Mouse (Mus musculus) urinary bladder, adult 2 months (tissue): ENCODE measurements at regions not wholly inside any gene's neighbourhood (a gene's known extent, or its start where the extent isn't known, plus 50 kb on each side); places are given as distances from the start of the nearest gene placed in this dataset.

Source experiments
- DNase-seq: peaks from one replicate; pipeline ENCODE4 v3.0.0; 2022; ENCODE audit warnings: low spot score

GRCm38 (mm10) chr1:138011581-138011980 is 163.9 kb downstream of the Ptprc start:
- no peak for DNase-seq

DNA sequence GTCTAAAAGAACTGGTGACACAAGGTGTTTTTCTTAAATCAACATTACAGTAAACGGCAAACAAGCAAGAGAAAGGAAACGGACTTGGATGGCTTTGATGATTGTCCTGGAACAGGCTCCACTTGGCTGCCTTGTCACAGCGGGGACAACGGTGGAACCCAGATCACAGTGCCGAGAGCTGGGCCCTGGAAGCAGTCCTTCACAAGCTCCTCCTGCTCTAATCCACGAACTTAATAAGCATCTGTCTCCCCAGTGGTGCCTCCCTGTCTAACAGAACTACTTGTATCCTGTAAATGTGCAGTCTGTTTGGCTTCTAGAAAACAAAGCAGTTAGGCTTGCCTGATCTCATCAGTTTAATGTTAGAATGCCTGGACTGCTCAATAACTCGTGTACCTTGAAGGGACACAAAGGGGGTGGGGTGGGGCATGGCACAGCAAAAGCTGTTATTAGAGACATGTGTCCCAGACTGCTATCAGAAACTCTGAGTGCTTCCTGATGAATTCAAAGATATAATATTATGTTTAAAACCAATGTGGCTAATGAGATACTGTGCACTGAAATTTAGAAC is 164.5 kb downstream of the Ptprc start:
- DNase-seq = no peak

DNA sequence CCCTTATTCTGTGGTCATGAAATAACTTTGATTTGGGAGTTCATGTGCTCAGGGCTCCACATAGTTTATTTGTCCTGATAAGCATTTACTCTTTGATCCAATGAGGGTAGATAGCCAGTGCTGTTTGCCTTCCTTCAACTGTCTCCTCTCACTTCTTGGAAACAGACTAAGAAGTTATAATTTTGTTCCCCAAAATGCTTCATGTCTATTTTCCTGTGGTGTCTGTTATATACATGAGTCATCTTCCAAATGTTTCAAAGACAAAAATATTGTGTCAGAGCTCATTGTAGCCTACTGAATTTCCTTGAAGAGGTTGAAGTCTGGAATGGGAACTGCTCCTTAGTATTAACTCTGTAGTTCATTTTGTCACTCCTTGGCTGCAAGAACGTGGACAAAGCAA is 168.7 kb downstream of the Ptprc start:
- DNase-seq = no peak

GRCm38 (mm10) chr1:138004319-138004718 is 171.2 kb downstream of the Ptprc start:
- no peak for DNase-seq

DNA sequence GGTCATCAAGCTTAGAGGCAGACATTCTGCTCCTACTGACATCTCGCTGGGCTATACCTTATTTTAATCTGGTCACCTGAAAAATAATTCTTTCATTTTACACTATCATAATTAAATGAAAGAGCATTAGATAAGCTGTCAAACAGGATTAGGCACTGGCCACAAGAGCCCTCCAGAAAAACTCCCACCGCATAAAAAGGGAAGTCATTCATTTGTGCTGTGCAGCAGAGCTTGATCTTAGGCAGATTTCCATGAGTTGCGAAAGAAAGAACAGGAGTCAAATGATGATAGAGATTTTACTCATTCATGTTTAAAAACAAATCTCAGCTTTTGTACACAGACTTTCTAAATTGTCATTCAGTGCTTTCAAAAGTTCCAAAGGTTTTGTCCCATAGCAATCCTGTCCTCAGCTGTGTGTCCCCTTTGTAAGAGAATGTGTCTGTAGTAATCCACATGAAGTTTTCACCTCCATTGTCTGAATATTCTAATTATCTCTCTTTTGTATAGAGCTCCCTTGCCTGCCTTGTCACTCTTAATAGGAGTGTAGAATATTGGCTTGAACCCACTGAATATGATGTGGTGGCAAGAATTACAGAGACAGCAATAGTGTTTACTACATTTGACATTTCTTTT is 176.1 kb downstream of the Ptprc start:
- DNase-seq = no peak

DNA sequence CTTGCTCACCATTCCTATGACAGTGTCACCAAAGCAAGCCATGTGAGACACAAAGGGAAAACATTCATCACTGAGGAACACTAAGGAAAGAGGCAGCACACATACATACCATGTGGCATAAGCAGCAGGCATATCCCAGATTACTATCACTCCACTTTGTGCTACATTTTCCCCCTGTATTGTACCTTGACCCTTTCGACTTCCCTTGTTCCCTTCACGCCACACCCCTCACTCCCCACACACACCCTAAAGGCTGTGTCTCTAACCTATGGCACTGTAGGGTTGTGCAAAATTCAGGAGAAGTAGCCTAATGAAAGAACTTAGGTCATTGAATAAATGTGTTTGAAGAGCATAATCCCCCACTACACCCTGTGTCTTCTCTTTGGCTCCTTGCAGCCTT is 179.5 kb downstream of the Ptprc start:
- no peak for DNase-seq

DNA sequence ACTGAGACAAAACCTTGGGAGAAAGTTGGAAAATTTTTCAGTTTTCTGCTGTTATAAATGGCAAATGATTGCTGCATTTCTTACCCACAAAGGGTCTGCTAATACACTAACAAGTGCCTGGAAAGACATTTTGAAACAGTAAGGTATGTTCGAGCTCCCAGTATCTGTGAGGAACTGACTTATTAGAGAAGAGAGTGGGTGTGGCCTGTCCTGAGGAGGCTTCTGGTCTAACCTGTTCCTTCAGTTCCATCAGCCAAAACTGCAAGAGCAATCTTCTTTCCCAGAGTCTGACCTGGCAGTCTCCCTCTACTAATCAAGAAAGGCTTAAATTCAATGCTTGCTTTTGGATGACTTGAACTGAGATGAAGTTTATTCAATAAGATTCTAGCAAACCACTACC is 183.6 kb downstream of the Ptprc start:
- no peak for DNase-seq

DNA sequence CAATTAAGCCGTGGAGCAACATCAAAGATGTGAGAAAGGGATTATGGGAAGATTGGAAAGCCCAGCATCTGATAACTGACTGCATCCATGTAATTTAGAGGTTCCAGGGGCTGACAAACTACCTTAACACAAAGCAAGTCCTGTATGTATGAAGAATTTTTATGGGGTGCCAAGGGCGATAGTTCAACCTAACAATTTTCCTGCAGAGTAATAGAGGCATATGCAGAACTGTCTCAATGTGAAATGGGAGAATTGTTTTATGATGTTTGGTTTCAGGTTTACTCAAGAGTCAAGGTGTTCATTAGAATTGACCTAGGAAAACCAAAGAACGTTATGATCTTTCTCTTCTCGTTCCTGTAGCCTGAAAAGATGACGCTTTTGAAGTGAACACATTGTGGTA is 184.1 kb downstream of the Ptprc start:
- no peak for DNase-seq

- DNase-seq = no peak
Measured at GRCm38 (mm10) chr1:137973406-137973805, 202.1 kb downstream of the Ptprc start.

- DNase-seq = no peak
Measured at GRCm38 (mm10) chr1:137972620-137973350, 202.7 kb downstream of the Ptprc start.

DNA sequence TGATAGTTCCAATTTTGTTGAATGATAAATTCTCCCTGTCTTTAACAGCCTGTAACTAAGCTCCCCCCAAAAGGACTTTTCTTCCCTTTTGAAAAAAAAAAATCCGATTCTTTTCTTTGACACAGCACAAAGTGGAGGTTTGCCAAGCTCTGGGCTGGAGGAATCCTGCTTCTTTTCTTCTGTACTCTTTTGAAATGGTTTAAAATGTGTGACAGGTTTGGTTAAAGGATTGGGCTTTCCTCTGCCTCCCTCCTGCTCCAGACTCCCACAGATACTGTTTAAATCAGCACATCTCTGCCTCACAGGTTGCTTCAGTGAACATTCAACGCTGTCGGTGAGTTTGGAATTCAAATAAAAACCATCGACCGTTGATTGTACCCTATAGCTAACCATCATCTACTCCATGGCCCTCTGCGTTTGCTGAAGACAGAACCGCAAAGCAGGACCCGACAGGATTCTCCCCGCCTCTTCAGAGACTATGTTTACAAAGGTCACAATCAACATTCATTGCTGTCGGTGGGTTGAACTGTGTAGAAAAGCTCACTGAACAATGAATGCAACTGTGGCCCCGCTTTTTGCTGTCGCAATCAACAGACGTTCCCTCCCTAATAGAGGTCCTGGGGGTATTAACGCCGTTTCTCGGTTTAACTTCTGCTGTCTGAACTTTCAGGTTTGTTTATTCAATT is 209.2 kb downstream of the Ptprc start:
- DNase-seq = no peak

- DNase-seq = no peak
Measured at GRCm38 (mm10) chr1:137963656-137964055, 211.9 kb downstream of the Ptprc start.

DNA sequence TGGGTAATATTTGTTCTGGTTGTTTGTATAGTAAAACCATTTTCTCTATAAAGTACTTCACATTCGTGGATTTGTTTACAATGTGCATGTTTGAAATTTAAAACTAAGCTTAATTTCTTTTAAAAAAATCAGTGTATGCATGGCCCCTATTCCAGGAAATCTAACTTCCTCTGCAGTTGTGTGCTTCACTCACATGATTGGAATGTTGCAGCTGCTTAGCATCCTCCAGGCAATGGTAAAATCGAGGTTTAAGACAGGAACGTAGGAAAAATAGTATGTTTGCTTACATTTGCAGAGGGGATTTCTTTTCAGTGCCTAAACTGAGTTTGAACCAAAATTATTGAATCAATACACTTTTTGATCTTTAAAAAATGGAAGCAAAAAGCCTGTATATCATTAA is 217.5 kb downstream of the Ptprc start:
- DNase-seq = no peak

DNA sequence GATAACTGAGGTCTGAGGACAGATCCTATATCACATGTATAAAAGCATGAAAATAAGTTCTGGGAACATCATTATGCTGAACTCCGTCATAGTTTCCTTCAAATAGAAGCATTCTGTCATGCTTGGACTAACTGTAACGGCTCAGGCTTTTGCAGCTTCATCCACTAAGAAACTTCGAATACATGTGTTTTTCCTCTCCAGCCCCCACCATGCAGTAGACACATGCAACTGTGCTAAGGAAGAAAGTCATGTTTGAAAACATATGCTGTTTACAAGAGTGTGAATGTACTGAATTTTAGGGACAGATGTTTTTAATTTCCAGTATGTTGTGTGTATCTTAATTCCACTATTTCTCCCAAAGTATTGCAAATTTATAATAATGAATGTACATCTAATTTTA is 219.5 kb downstream of the Ptprc start:
- DNase-seq = no peak

- no peak for DNase-seq
Measured at GRCm38 (mm10) chr1:137955139-137955538, 220.4 kb downstream of the Ptprc start.

- no peak for DNase-seq
Measured at GRCm38 (mm10) chr1:137953369-137953768, 222.1 kb downstream of the Ptprc start.

DNA sequence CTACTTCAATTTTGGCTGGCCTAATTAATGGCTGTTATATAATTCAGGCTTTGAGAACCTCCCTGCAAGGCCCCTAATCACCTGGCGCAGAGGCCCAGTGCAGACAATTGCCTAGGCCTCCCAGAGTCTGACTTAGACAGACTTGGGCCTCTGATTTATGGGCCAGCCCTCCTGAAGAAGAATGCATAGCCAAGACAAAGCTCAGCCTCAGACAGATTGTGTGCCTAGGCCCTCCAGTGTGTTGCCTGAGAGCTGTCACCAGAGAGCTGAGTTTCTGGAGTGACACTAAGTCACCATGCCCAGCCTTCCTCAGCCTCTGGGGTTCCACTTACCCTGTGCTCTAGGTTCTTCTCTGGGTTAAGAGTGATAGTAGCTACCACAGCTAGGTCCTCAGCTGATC is 222.7 kb downstream of the Ptprc start:
- DNase-seq = no peak

GRCm38 (mm10) chr1:137947900-137948299 is 227.6 kb downstream of the Ptprc start:
- DNase-seq = no peak

- DNase-seq = no peak
Measured at GRCm38 (mm10) chr1:137941776-137942522, 233.6 kb downstream of the Ptprc start.

- no peak for DNase-seq
Measured at GRCm38 (mm10) chr1:137935746-137936145, 239.8 kb downstream of the Ptprc start.

DNA sequence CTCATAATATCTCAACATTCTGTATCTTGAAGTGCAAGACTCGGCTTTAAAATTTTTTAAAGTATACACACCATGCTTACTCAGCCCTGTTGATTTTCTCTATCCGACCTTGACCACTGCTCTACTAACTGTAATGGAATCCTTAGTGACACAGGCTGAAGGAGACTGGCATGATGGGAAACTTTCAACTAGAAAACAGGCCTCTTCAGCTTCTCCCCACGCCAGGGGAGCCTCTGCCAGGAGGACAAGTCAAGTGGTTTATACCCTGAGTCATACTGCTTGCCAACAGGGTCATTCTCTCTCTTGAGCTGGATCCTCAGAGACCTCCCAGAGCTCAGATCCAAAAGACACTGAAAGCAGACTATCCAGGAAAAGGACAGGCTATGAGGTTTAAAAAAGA is 245.7 kb downstream of the Ptprc start:
- no peak for DNase-seq

DNA sequence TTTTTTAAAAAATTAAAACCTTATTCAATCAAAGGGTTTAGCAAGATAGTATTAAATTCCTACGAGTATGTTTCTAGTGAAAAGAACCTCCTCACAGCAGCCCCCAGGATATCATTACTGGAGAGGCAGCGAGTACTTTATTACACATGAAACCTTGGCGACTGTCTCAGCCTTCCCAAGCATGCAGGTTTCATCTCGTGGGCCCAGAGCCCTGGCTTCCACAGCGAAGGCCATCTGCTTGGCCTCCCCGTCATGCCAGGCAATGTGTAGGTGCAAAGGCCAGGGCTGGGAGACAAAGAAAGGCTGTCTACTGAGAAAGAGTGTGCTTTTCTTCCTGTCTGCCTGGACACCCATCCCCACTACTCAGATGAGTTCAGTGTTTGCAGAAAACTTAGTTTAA is 247.0 kb downstream of the Ptprc start:
- DNase-seq = no peak
